Mouse (Mus musculus): ENCODE data around the gene Rnf145.
"Not testable (repeated sequence)": the region's sequence is repeated elsewhere in the genome, so short reads cannot be mapped to it uniquely, and the experiment has no call there.

Gene Rnf145

DNA sequence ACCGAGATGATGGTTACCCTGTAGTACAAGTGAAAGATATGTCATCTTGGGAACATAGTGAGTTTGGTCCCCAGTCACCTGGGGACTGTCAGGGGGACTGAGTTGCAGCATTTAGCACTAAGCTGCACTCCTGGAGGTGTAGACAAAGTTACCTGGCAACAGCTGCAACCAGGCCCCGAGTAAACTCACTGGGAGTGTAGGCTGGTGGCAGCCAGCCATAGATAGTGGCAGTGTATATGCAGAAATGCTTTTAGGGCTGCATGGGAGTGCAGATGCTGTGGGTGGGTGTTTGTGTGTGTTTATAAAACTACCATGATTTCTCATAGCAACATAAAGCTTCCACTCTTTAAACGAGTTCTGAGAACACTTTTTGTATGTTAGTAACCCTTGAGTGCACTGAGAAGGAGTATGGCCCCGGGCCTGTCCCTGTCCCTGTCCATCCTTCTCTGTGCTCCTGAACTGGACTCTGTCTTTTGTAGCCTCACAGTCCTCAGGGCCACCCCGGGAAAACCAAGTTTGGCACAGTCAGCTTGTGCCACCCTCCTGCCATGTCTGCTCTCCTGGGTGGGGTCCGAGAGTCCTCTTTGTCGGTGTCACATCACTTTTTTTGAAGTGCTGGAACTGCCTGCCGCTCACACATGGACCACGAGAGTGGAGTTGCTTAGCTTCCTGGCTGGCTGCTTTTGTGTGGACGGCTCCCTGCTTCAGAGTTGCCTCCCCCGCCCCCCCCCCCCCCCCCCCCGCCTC lies 43.8 kb downstream of the Rnf145 start:
- no peak for DNase-seq (ENCODE audit: low read depth, low spot score)

GRCm38 (mm10) chr11:44564245-44564864 lies 45.6 kb downstream of the Rnf145 start:
- DNase-seq (ENCODE audit: low read depth, low spot score), result no peak

DNA sequence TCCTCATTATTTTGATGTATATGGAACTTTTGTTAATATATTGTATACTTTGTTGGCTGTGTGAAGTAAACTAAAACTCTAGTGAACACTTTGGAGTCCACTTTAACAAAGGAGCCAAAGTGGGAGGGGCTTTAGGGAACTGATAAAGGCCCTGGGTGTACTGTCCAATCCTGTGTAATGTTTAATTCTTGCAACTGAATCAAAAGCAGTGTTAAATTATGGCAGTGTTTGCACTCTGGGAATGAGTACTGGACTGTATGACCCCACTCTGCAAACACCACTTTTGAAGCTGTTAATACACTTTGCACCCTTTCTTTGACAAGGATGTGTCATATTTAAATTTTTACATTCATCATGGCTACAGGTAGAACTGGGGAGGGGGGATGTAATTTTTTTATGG lies 46.2 kb downstream of the Rnf145 start:
- no peak for DNase-seq (ENCODE audit: low read depth, low spot score)

DNA sequence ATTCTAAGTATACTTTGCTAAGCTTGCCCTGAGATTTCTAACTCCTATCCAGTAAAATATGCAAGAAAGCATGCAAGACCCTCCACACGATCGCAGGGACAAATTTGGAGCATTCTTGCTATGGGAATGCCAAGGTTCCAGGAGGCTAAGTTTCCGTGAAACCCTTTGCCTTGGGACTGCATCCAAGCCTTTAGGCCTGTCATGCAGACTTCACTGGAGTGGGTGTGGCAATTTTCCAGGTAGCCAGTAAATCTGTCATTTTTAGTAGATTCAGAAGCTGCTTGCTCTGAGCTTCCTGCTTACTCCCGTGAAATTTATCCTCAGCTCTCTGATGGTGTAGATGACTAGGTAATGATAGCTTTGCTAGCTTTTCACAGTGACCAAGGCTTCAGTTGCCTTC lies 51.6 kb downstream of the Rnf145 start:
- not testable (repeated sequence) for DNase-seq (ENCODE audit: low read depth, low spot score)

GRCm38 (mm10) chr11:44572781-44573180 lies 54.0 kb downstream of the Rnf145 start:
- no peak for DNase-seq (ENCODE audit: low read depth, low spot score)

- DNase-seq (ENCODE audit: low read depth, low spot score), result no peak
Observed at GRCm38 (mm10) chr11:44573396-44573795, 54.6 kb downstream of the Rnf145 start.

GRCm38 (mm10) chr11:44574391-44574790 lies 55.6 kb downstream of the Rnf145 start:
- DNase-seq (ENCODE audit: low read depth, low spot score), result no peak

DNA sequence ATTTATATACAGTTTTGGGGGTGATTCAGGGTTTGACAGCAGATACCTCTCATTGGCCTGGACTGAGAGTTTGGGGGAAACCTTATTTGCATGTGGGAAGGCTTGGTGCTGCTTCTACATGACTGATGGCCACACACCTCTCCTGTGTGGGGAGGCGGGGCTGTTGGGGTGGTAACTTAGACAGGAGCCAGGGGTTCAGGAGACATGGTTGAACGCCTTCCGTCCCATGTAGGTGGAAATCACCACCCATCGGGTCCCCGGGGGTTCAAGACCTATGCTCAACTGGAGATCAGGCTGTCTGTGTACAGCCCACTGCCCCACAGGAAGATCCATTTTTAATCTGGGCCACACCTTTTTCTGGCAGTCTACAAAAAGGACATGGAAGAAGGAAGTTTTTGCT lies 56.1 kb downstream of the Rnf145 start:
- DNase-seq (ENCODE audit: low read depth, low spot score), result no peak

- DNase-seq (ENCODE audit: low read depth, low spot score), result no peak
Observed at GRCm38 (mm10) chr11:44577911-44578310, 59.1 kb downstream of the Rnf145 start.

- peak; percentile 80 for DNase-seq (ENCODE audit: low read depth, low spot score)
Observed at GRCm38 (mm10) chr11:44581277-44581683, 62.5 kb downstream of the Rnf145 start.

DNA sequence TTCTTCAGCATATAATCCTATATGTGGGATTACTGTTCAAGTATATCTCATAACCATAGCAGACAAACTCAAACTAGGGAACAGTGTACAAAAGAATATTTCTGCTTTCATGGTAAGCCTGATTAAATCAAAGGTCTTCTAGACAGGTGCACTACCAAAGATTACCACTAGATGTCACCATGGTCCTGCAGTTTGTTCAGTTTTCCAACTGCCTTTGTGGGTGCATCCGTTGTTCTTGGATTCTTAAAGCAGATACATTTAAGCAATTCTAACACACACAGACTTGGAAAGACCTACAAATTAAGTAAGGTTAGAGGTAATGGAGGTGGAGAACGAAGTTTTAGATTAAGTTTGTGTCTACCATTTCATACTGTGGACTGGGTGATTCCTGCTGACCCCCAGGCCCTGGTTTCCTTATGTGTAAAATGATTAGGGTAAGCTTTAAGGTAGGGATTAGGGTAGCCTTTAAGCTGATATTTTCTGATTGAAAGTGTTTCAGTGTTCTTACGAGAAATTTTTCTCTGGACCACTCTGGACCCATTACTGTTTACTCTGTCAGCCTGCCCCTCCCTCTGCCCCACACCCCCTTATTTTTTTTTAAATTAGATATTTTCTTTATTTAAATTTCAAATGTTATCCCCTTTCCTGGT lies 67.4 kb downstream of the Rnf145 start:
- peak; percentile 75 for DNase-seq (ENCODE audit: low read depth, low spot score)

- no peak for DNase-seq (ENCODE audit: low read depth, low spot score)
Observed at GRCm38 (mm10) chr11:44593016-44593415, 74.3 kb downstream of the Rnf145 start.

- no peak for DNase-seq (ENCODE audit: low read depth, low spot score)
Observed at GRCm38 (mm10) chr11:44594768-44595167, 76.0 kb downstream of the Rnf145 start.

DNA sequence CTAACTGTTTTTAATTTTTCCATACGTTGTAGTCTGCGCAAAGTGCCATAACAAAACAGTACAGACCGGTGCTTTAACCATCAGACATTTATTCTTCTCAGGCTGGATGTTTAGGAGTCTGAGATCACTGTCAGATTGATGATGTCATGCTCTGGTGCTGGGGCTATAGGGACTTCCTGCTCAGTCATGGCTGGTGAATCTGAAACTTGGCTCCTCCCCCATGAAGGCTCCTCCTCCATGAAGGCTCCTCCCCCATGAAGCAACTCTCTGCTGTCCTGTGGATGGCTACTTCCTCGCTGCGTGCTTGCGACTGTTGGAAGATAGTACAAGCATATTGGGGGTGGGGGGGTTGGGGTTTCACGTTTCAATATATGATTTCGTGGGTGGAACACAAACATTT lies 88.1 kb downstream of the Rnf145 start:
- DNase-seq (ENCODE audit: low read depth, low spot score), result no peak

GRCm38 (mm10) chr11:44608646-44609045 lies 89.9 kb downstream of the Rnf145 start:
- no peak for DNase-seq (ENCODE audit: low read depth, low spot score)

DNA sequence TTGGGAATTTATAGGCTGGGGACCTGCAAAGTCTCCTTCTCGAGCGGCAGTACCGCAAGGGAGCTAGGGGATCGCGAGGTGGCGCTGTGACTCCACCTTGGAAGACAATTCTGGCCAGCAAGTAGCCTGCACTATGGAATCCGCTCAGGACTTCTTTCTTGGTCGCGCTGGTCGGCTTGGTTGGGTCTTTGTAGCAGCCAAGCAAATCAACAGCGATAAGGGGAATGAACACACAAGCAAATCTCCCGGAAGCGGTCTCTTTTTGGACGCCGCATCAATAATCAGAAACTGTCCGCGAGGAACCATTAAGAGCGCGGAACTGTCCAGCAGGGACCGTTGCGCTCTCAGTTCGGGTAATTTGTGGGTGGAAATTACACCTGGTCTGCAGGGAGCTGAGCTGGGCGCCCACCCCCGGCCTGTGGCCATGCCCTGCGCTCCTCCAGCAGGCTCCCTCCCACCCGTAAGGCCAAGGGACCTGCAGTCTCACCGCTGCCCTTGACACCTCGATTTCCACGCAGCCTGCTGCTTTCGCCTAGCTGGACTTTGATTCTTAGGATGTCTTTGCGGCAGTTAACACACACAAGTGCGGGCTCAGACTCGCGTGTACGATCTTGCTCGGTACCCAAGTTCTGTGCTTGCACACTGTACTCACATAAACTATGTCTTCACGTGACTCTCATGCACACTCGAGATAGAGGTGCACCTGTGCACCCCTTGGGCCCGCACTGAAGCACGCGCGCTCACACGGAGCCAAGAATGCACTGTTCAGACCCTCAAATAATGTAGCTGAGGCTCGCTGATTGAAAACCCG lies 92.4 kb downstream of the Rnf145 start:
- peak; percentile 56 for DNase-seq (ENCODE audit: low read depth, low spot score)

DNA sequence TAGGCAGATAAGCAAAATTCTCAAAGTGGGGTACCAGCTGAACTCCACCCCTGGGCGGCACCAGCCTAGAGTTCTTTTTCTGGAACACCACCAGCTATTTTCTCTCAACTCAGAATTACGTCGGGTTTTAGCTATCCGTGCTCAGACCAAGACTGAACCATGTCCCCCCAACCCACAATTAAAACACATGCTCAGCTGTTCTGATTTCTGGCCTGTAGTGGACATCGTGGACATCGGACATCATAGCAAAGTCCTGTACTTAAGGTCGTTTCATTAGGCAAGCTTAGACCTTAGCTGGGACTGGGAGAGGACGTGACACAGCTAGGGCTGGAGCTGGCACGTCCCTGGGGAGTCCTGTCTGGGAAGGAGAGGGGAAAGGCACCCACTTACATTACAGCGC lies 93.4 kb downstream of the Rnf145 start:
- DNase-seq (ENCODE audit: low read depth, low spot score), result no peak

DNA sequence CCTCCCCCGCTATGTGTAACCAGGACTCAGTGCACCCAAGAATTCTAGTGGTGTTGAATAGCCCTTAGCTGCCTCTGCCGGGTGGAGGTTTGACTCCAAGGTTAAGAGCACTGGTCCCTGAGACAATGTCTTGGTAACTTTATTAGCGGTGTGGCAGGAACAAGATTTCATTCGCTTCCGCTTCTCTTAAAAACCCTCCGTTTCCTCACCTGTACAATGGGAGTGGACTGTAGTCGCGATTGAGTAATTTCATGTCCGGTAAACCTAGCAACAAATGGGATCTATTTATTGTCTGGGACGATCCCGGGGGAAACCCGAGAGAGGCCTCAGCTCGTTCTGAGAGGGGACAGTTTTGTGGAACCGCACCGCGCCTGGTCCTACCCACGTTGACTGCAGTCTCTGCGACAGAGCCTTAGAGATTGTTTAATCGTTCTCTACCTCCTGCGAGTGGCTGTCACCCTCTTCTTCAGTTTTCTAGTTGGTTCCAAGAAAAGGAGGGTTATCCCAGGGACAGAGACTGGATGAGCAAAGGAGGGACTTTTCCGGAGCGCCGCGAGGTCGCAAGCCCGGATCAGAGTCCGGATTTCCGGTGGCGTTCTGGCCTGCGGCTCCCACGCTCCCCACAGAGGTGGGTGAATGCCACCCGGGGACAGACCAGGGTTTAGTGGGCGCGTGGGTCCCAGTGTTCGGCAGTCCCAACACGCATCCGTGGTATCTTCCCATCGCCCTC lies 94.1 kb downstream of the Rnf145 start:
- no peak for DNase-seq (ENCODE audit: low read depth, low spot score)

- DNase-seq (ENCODE audit: low read depth, low spot score), result no peak
Observed at GRCm38 (mm10) chr11:44613411-44614180, 94.8 kb downstream of the Rnf145 start.

Data from CD4-positive helper T cell, adult 2 months (primary cell).